Mouse (Mus musculus) adrenal gland, adult 18-20 months (tissue): ENCODE measurements around the gene Celsr1. TPM values are rescaled to one million over a fixed set of nuclear protein-coding genes. Genes with fewer than 3 reads are reported as not detected.

Experiments
- DNase-seq, 2 experiments: peaks; one replicate each; pipeline ENCODE4 v3.0.0; 2021 to 2022; ENCODE audit warnings: low spot score in 2 of 2
- total RNA-seq, 2 experiments: library from RNA; stranded (reverse); gene quantifications; 1 replicate in 1 of 2; 2 replicates in 1 of 2; pipeline ENCODE4 v1.2.3; 2021

Celsr1 gene
- total RNA-seq, 2 experiments from 2014 or later: 2.9 to 3.7 TPM

- DNase-seq: peak; percentile 66 to 68
Observed at GRCm38 (mm10) chr15:86038802-86039201, 5.2 kb upstream of the Celsr1 start.

DNA sequence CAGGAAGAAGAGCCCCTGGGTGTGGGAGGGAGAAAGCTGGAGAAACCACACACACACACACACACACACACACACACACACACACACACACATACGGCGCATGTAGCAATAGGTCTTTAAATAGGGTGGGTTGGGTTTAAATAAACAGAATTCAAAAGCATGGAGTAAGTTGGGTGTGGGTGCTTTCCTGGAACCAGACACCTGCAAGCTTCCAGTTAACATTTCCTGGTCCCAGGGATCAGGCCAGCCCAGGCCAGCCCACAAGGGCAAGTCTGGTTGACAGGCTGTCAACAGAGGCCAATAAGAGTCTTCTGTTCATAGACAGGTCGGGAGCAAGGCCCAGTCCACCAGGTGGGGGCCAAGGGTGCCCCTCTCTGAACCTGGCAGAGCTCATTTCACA, 2.3 kb upstream of the Celsr1 start:
- DNase-seq: no peak

- DNase-seq: no peak
Observed at GRCm38 (mm10) chr15:86034781-86035360, 1.3 kb upstream of the Celsr1 start.

GRCm38 (mm10) chr15:86034021-86034523, 495 bp upstream of the Celsr1 start:
- DNase-seq: no peak

GRCm38 (mm10) chr15:86032811-86033190, 776 bp downstream of the Celsr1 start:
- no peak for DNase-seq

DNA sequence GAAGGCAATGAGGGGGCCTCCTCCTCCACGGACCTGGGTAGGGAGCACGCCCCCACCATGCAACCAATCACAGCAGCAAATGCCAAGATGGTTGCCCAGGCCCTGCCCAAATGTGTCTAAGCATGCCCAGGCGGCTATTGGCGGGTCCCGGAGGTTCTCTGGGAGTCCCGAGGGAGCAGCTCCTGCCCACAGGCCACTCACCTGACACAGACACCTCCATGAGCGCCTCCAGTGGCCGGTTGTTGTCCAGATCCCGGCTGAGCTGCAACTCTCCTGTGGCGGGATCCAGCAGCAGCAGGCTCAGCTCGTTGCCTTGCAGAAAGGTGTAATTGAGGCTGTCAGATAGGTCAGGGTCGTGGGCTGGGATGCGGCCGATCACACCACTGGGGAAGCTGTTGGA, 3.6 kb downstream of the Celsr1 start:
- DNase-seq: no peak

- DNase-seq: no peak
Observed at GRCm38 (mm10) chr15:86027871-86028270, 5.7 kb downstream of the Celsr1 start.

DNA sequence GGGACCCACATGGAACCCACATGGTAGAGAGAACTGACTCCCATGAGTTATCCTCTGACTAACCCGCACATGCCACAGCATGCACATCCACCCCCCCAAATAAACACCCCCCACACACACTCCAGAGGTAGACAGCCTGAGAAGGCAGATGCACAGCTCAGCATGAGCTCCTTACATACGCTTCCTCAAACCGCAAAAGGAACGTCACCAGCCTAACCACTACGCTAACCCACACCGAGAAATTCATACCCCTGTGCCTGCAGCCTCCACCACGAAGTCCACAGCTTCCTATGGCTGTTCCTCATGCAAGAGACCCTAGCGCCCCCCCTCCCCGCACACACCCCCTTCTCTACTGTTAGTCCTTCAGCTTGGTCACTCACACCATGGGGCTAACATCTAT, 11.6 kb downstream of the Celsr1 start:
- no peak for DNase-seq

DNA sequence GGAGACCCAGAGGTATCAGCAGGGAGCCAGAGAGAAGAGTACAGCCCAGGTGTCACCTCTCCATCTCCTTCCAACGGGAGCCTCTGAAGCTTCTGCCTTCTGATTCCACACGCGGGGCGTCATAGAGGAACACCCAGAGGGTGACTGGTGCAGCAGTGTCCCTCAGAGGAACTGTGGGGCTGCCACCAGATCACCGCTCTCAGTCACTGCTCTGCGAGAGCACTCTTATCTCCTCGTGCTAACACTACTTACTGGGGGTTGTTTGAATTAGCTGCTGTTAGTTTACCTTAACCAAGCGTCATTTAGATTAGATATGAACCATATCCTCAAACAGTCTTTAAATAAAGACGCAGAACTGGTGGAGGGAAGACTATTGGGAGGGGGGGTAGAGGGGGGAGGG, 12.3 kb downstream of the Celsr1 start:
- DNase-seq: no peak

- DNase-seq: no peak
Observed at GRCm38 (mm10) chr15:86020008-86020407, 13.6 kb downstream of the Celsr1 start.

DNA sequence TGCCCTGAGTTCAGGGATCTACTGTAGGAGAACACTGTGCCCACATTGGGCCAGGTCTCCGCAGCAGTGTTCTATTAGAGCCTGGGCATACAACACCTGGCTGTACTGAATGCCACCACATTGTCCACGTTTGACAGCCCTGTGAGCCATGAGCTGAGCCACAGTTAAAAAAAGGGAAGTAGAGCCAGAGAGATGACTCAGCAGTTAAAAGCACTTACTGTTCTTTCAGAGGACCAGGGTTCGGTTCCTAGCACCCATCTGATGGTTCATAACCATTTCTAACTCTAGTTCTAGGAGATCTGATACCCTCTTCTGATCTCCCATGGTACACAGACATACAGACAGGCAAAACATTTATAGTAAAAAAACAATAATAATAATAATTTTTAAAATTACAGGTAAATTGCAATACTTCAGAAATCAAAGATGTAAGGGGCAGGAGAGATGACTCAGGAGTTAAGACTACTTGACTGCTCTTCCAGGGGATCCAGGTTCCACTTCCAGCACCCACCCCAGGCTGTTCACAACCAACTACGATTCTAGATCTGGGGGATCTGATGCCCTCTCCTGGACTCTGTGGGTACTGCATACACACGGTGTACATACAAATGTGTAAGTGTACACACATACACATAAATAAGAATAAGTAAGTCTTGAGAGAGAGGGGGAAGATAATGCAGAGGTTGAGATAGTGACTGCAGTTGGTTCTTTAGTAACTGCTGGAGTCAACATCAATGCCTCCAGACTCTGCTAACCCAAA, 14.6 kb downstream of the Celsr1 start:
- no peak for DNase-seq

DNA sequence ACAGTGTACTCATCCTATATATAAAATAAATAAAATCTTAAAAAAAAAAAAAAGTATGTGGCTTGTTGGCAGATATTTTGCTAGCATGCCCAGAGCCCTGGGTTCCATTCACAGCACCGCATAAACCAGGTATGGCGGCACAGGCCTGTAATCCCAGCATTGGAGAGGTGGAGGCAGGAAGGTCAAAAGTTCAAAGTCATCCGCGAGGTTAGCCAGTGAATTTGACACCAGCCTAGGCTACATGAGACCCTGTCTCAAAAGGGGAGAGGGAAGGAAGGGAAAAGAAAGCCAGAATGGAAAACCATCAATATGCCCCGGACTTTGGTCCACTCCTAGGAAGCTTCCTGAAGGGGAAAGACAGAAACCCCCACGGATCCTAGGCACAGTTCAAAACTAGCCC, 16.2 kb downstream of the Celsr1 start:
- no peak for DNase-seq

DNA sequence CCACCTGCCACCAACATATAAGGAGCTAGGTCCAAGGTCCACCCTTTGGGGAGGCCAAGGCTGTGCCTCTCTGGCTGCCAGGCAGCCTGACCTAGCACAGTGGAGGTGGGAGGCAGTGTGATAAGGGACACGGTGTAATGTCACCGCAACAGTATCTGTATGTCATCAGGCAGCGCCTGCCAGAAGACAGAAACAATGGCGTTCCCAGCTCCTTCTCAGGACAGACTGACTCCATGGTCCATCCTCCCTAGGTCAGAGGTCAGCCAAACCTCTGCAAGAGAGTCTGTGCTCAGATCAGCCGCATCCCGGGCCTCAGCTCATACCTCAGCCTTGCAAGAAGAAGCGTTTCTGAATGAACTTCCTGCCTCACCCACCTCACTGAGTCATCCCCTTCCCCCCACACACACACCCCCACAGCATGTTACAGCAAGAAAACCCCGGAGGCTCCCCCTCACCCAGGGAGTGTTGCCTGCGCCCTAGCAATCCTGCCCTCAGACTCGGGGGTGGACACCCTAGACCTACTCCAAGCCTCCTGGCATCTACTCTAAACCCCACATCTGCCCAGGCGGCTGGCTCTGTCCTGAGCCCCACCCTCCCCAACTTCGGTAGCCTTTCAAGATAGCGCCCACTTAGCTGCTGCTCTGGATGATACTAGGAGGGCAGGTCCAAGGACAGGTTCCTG, 17.6 kb downstream of the Celsr1 start:
- no peak for DNase-seq

- peak; percentile 39 to 43 for DNase-seq
Observed at GRCm38 (mm10) chr15:86015026-86015425, 18.6 kb downstream of the Celsr1 start.

- DNase-seq: no peak
Observed at GRCm38 (mm10) chr15:86013656-86014055, 19.9 kb downstream of the Celsr1 start.

DNA sequence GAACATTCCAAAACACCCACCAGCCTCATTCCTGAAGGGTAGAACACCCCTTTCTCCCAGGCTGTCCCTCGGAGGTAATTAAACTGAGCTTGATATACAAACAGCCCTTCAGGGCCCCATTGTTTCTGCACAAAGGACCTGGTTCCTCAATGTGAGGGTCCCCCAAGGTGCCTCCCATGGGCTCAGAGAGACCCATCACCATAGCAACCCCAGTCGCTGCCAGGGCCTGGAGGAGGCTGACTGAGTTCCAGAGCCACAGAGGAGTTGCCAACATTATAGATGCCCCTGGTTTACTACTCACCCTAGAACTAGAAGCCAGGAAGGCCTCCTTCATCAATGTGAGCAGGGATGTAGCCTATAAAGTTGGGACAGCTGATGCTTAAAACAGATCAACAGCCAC, 20.4 kb downstream of the Celsr1 start:
- no peak for DNase-seq

GRCm38 (mm10) chr15:86007690-86008121, 25.9 kb downstream of the Celsr1 start:
- DNase-seq: no peak

DNA sequence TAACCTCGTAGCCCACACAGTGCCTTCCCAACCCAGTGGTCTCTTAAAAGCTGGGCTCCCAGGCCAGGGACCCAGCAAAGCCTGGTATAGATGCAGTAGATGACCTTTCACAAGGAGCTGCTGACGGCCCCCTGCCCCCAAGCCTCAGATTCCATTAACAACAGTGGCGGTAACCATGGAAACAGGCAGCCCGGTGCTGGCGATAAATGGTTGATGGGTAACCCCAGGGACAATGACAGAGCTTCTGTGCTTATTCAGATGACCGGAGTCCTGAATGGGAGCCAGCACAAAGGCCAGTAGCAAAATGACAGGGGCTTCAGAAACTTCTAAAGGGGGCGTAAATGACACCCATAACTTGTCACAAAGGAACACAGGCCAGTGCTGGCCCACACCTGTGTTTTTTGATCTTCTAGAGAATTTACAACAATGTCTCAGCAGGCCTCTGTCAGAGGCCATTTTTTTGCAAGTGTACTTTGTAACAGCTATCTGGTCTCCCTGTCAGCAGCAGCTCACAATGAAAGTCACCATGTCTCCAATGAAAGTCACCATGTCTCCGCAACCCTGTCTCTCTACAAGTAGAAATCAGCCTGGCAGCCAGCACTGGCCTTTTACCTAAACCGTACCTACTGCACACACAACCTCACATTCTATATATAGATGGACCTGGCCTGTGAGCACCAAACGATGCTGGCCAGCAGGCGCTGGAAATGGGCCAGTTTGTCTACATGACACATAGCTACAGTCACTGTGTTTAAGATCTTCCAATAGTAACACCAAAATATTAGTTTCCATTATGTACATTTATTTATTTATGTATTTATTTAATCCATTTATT, 27.7 kb downstream of the Celsr1 start:
- no peak for DNase-seq

- no peak for DNase-seq
Observed at GRCm38 (mm10) chr15:86004048-86004447, 29.5 kb downstream of the Celsr1 start.

DNA sequence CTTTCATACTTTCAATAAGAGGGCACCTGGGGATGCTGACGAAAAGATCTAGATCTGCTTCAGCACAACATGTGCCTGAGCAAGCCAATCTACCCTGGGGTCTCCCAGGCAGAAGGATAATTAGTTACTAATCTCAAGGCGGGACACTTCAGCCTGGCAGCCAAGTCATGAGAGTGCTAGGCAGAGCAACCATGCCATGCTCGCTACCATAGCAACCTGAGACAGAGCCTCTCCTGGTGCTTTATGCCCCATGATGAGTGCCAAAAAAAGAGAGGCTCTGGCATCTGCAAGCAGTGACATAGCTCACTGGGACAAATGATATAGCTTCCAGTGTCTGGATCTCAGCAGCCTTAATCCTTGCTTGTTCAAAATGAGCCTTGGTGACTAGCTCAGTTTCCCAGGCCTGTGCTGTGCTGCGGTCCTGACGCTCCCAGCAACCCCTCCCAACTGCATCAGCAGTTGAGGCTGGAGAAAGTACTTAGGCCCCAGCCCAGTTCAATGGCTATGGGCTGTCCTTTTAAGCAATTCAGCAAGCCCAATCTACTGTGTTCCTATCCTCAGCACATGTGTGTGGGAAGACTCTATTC, 32.8 kb downstream of the Celsr1 start:
- no peak for DNase-seq
